Mouse (Mus musculus): ENCODE data around the gene Plxnc1.
A peak's percentile ranks its signal among the peaks of the same experiment; 100 is the strongest.

Plxnc1 gene

GRCm38 (mm10) chr10:94947915-94948675 lies 3.5 kb upstream of the Plxnc1 start:
- DNase-seq (ENCODE audit: low spot score in 2 of 2), result no peak

GRCm38 (mm10) chr10:94947386-94947785 lies 2.8 kb upstream of the Plxnc1 start:
- no peak for DNase-seq (ENCODE audit: low spot score in 2 of 2)

- peak; percentile 49 to 51 for DNase-seq (ENCODE audit: low spot score in 2 of 2)
Observed at GRCm38 (mm10) chr10:94945206-94945711, 624 bp upstream of the Plxnc1 start.

GRCm38 (mm10) chr10:94943846-94944690 lies 567 bp downstream of the Plxnc1 start:
- peak; percentile 82 to 84 for DNase-seq (ENCODE audit: low spot score in 2 of 2)

- peak; percentile 64 to 74 for DNase-seq (ENCODE audit: low spot score in 2 of 2)
Observed at GRCm38 (mm10) chr10:94943401-94943845, 1.2 kb downstream of the Plxnc1 start.

- peak; percentile 66 to 86 for DNase-seq (ENCODE audit: low spot score in 2 of 2)
Observed at GRCm38 (mm10) chr10:94942449-94943041, 2.1 kb downstream of the Plxnc1 start.

GRCm38 (mm10) chr10:94941551-94941950 lies 3.1 kb downstream of the Plxnc1 start:
- DNase-seq (ENCODE audit: low spot score in 2 of 2), result no peak

- no peak for DNase-seq (ENCODE audit: low spot score in 2 of 2)
Observed at GRCm38 (mm10) chr10:94940786-94941185, 3.8 kb downstream of the Plxnc1 start.

GRCm38 (mm10) chr10:94940061-94940460 lies 4.6 kb downstream of the Plxnc1 start:
- peak in 1 of 2 experiments; percentile 46 for DNase-seq (ENCODE audit: low spot score in 2 of 2)

GRCm38 (mm10) chr10:94938899-94939298 lies 5.7 kb downstream of the Plxnc1 start:
- DNase-seq (ENCODE audit: low spot score in 2 of 2), result no peak

GRCm38 (mm10) chr10:94938320-94938719 lies 6.3 kb downstream of the Plxnc1 start:
- no peak for DNase-seq (ENCODE audit: low spot score in 2 of 2)

- DNase-seq (ENCODE audit: low spot score in 2 of 2), result no peak
Observed at GRCm38 (mm10) chr10:94935270-94935669, 9.4 kb downstream of the Plxnc1 start.

GRCm38 (mm10) chr10:94934151-94934614 lies 10.5 kb downstream of the Plxnc1 start:
- DNase-seq (ENCODE audit: low spot score in 2 of 2), result no peak

GRCm38 (mm10) chr10:94931961-94932832 lies 12.4 kb downstream of the Plxnc1 start:
- DNase-seq (ENCODE audit: low spot score in 2 of 2), result peak; percentile 61 to 73

- DNase-seq (ENCODE audit: low spot score in 2 of 2), result no peak
Observed at GRCm38 (mm10) chr10:94928164-94928563, 16.5 kb downstream of the Plxnc1 start.

GRCm38 (mm10) chr10:94926297-94926696 lies 18.3 kb downstream of the Plxnc1 start:
- DNase-seq (ENCODE audit: low spot score in 2 of 2), result no peak

- DNase-seq (ENCODE audit: low spot score in 2 of 2), result no peak
Observed at GRCm38 (mm10) chr10:94924878-94925277, 19.8 kb downstream of the Plxnc1 start.

- no peak for DNase-seq (ENCODE audit: low spot score in 2 of 2)
Observed at GRCm38 (mm10) chr10:94924450-94924849, 20.2 kb downstream of the Plxnc1 start.

GRCm38 (mm10) chr10:94923337-94923762 lies 21.3 kb downstream of the Plxnc1 start:
- no peak for DNase-seq (ENCODE audit: low spot score in 2 of 2)

GRCm38 (mm10) chr10:94922848-94923247 lies 21.8 kb downstream of the Plxnc1 start:
- DNase-seq (ENCODE audit: low spot score in 2 of 2), result no peak

GRCm38 (mm10) chr10:94921751-94922150 lies 22.9 kb downstream of the Plxnc1 start:
- no peak for DNase-seq (ENCODE audit: low spot score in 2 of 2)

Measured in spleen, postnatal 10 days (tissue).